Mouse (Mus musculus) embryonic facial prominence, embryonic 13.5 days (tissue): ENCODE measurements around the gene Dscaml1. TPM values are rescaled to one million over a fixed set of nuclear protein-coding genes. Genes with fewer than 3 reads are reported as not detected.

Experiments
- ATAC-seq: fragments of 200-750 bp; cut with Nextera tagmentation; 2 replicates; pipeline ENCODE4 v1.8.0; 2017; ENCODE audit warnings: low read depth; ENCODE audit not compliant: insufficient number of reproducible peaks, insufficient read depth, low FRiP score, low TSS enrichment
- H3K27ac ChIP-seq: fragments of 300-500 bp; sonication (generic); 2 replicates; pipeline ENCODE4 v1.5.1; 2015; ENCODE audit warnings: moderate library complexity, mild to moderate bottlenecking, inconsistent platforms
- H3K27me3 ChIP-seq: fragments of 300-500 bp; sonication (generic); 2 replicates; pipeline ENCODE4 v1.6.1; 2015; ENCODE audit warnings: mild to moderate bottlenecking, inconsistent platforms
- H3K36me3 ChIP-seq: fragments of 300-500 bp; sonication (generic); 2 replicates; pipeline ENCODE4 v1.6.1; 2015; ENCODE audit warnings: mild to moderate bottlenecking, inconsistent platforms
- H3K4me1 ChIP-seq: fragments of 300-500 bp; sonication (generic); 2 replicates; pipeline ENCODE4 v1.6.1; 2015; ENCODE audit warnings: inconsistent platforms
- H3K4me2 ChIP-seq: fragments of 300-500 bp; sonication (generic); 2 replicates; pipeline ENCODE4 v1.6.1; 2015; ENCODE audit warnings: moderate library complexity, mild to moderate bottlenecking, inconsistent platforms
- H3K4me3 ChIP-seq: fragments of 300-500 bp; sonication (generic); 2 replicates; pipeline ENCODE4 v1.5.1; 2015; ENCODE audit warnings: mild to moderate bottlenecking, inconsistent platforms
- H3K9ac ChIP-seq: fragments of 300-500 bp; sonication (generic); 2 replicates; pipeline ENCODE4 v1.6.1; 2015; ENCODE audit warnings: mild to moderate bottlenecking, inconsistent platforms
- H3K9me3 ChIP-seq: fragments of 300-500 bp; sonication (generic); 2 replicates; pipeline ENCODE4 v1.6.1; 2016; ENCODE audit warnings: inconsistent platforms
- WGBS: fragments of 180-500 bp; shearing (Covaris S2); methylation state at CpG from one replicate; pipeline ENCODE4 v1.1.7; 2015; ENCODE audit warnings: mixed read lengths; 5-methylcytosine and 5-hydroxymethylcytosine counted together
- polyA plus RNA-seq: library from polyadenylated mRNA; unstranded; fragments of >200 nt; fragmentation: Nextera tagmentation; extraction: Ambion mirVana; gene quantifications from 2 replicates; pipeline ENCODE4 v1.2.1, GENCODE M21; 2015

Dscaml1 gene
- polyA plus RNA-seq, 1 experiment from 2014 or later = 0.97 TPM

DNA sequence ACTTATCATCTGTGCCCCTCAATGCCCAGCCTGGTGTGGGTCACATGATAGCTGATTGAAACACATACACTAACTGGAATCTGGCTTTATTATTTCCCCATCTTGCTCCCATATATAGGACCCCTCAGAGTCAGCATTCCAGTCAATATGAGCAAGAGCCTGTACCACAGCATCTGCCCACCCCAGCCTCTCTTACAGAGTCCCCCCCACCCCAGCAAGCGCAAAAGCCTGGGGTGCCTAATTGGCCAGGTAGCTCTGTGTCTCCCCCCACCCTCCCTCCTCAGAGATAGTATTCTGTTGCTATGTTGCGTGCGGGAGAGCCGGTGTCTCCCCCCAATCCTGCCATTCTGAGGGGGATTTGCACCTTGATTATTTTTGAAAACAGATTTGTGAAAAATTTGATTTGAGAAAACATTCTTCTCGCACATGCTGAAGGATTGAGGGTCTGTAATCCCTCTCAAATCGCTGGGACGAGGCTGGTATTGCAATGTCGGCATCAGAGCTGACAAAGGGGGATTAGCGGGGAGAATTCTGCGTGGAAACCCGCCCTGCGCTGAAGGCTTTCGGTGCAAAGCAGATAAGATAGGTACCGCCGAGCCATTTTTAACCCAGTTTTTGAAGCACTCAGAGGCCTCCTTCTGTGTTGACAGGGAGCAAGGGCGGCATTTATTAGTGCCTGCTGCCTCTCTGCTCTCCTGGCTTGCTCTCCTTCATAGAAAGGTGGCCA is 153.8 kb downstream of the Dscaml1 start:
- Histone ChIP-seq H3K4me3 (no peak overlapping the region), H3K27ac (no peak overlapping the region), H3K4me2 (no peak overlapping the region), H3K36me3 (no peaks in the 10 kb centered on the region), H3K9ac (no peak overlapping the region), H3K4me1 (no peaks in the 10 kb centered on the region), H3K9me3 (no peaks in the 10 kb centered on the region), H3K27me3 (no peaks in the 10 kb centered on the region; the same call in 1 of the 2 replicates)
- no peak for ATAC-seq
- 73% methylated on average over 16 of the region's 16 CpGs for WGBS

DNA sequence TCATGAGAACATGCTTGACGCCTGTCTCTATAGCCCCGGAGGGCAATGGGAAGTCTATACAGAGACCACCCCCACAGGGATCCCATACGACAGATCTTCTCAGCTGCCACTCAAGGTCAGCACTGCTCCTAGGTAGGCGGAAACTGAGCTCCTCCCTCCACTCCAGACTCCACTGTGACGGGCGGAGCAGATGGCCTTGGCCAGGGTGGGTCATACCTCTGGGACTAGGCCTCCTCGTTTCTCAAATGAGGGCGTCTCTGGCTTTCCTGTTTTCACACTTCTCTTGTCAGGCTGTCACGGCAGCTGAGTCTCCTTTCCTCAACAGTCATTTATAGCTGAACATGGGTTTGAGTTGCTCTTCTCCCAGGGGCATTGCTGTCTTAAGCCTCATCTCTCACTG is 160.0 kb downstream of the Dscaml1 start:
- WGBS = 63% methylated on average over 9 of the region's 9 CpGs
- Histone ChIP-seq H3K27me3 (no peaks in the 10 kb centered on the region; the same call in 1 of the 2 replicates), H3K4me1 (no peaks in the 10 kb centered on the region), H3K27ac (no peak overlapping the region), H3K4me3 (no peak overlapping the region), H3K36me3 (no peaks in the 10 kb centered on the region), H3K9ac (no peak overlapping the region), H3K4me2 (no peak overlapping the region), H3K9me3 (no peaks in the 10 kb centered on the region)
- ATAC-seq = no peak

DNA sequence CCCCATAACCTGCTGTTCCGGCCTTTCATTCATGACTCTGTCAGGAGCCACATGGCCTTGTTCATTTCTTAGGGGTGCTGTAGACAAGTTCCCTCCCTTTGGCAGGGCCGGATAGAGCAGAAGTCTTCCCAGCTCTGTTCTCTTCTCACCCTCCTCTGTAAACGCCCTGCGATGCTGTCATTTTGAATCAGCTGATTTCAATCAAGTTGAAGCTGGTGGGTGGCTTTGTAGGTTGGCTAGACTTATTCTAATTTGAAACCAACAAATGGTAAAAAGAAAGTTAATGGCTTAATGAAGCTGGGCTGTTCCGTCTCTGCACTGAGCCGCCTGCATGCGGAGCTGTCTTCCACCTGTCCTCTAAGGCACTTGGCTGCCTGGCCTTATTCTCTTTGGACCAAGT is 161.3 kb downstream of the Dscaml1 start:
- WGBS = 83% methylated on average over 7 of the region's 7 CpGs
- no peak for ATAC-seq

GRCm38 (mm10) chr9:45589867-45590266 is 163.4 kb downstream of the Dscaml1 start:
- Histone ChIP-seq H3K4me2 (no peak overlapping the region), H3K36me3 (no peaks in the 10 kb centered on the region), H3K27ac (no peak overlapping the region), H3K9ac (no peak overlapping the region), H3K27me3 (no peaks in the 10 kb centered on the region), H3K4me3 (no peak overlapping the region), H3K4me1 (no peaks in the 10 kb centered on the region), H3K9me3 (no peaks in the 10 kb centered on the region)
- WGBS = 69% methylated on average over 3 of the region's 3 CpGs
- no peak for ATAC-seq

More for the DNA sequence above, 161.3 kb downstream of the Dscaml1 start:
- no peaks in the 10 kb centered on the region for H3K36me3 ChIP-seq
- H3K4me3 ChIP-seq = no peak overlapping the region
- H3K4me2 ChIP-seq = no peak overlapping the region
- no peak overlapping the region for H3K9ac ChIP-seq
- H3K27ac ChIP-seq = no peak overlapping the region
- no peaks in the 10 kb centered on the region for H3K9me3 ChIP-seq
- no peaks in the 10 kb centered on the region for H3K4me1 ChIP-seq
- no peaks in the 10 kb centered on the region for H3K27me3 ChIP-seq

GRCm38 (mm10) chr9:45591061-45591460 is 164.6 kb downstream of the Dscaml1 start:
- Histone ChIP-seq H3K36me3 (no peaks in the 10 kb centered on the region), H3K27ac (no peak overlapping the region), H3K27me3 (no peaks in the 10 kb centered on the region), H3K9ac (no peak overlapping the region), H3K9me3 (no peaks in the 10 kb centered on the region), H3K4me2 (no peak overlapping the region), H3K4me3 (no peak overlapping the region), H3K4me1 (no peaks in the 10 kb centered on the region)
- ATAC-seq = no peak
- 74% methylated on average over 2 of the region's 2 CpGs for WGBS

- no peak overlapping the region for H3K4me2 ChIP-seq
- H3K27ac ChIP-seq = no peak overlapping the region
- H3K9ac ChIP-seq = no peak overlapping the region
- H3K27me3 ChIP-seq = no peaks in the 10 kb centered on the region
- H3K4me1 ChIP-seq = no peaks in the 10 kb centered on the region
- H3K9me3 ChIP-seq = no peaks in the 10 kb centered on the region
- H3K4me3 ChIP-seq = no peak overlapping the region
- 78% methylated on average over 9 of the region's 9 CpGs for WGBS
- H3K36me3 ChIP-seq = no peaks in the 10 kb centered on the region
- no peak for ATAC-seq
These were observed 165.9 kb downstream of the Dscaml1 start for GRCm38 (mm10) chr9:45592374-45592773.

DNA sequence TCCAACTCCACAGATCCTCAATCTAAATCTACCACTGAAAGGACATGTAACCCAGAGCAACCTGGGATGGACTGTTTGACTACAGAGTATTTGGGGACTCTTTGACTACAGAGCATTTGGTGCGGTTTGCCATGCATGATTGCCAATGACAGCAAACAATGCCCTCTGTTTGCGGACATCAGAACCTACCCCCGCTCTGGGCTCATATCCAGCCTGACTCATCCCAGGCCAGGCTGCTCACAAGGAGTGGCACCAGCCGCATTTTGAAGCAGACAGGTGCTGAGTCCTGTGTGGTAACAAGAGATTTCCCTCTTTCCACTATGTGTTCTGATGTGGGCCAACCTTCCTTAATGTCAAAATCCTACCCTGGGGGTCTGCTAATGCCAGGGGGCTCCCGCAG is 171.7 kb downstream of the Dscaml1 start:
- H3K27me3 ChIP-seq = no peaks in the 10 kb centered on the region
- no peak overlapping the region for H3K27ac ChIP-seq
- 71% methylated on average over 5 of the region's 5 CpGs for WGBS
- no peaks in the 10 kb centered on the region for H3K9me3 ChIP-seq
- 0 out of 2 replicates have a peak, but pooled peaks cover 3% of the 10 kb centered on the region for H3K4me1 ChIP-seq
- no peaks in the 10 kb centered on the region for H3K36me3 ChIP-seq
- H3K4me3 ChIP-seq = no peak overlapping the region
- no peak overlapping the region for H3K9ac ChIP-seq
- ATAC-seq = no peak
- no peak overlapping the region for H3K4me2 ChIP-seq

DNA sequence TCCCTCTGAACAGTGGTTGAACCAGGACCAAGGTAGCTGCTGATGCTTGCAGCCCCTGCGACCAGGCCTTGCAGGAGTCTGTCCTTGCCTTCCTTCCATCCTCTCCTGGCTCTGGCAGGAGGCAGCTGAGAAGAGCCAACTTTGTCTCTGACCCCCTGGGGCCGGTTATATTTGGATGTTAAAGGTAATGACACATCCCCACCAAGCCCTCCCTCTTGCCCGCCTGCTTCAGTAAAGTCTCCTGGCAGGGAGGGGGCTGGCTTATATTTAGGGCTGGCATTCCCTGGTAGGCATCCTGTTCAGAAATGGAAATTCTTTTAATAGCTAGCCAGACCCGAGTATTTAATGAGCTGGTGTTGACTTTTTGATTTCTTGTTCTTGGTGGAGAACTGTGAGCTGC is 172.9 kb downstream of the Dscaml1 start:
- Histone ChIP-seq H3K9ac (no peak overlapping the region), H3K36me3 (no peaks in the 10 kb centered on the region), H3K4me3 (no peak overlapping the region), H3K4me1 (0 out of 2 replicates have a peak, but pooled peaks cover 3% of the 10 kb centered on the region), H3K4me2 (no peak overlapping the region), H3K27me3 (no peaks in the 10 kb centered on the region), H3K9me3 (no peaks in the 10 kb centered on the region), H3K27ac (no peak overlapping the region)
- no peak for ATAC-seq
- WGBS = 55% methylated on average over 4 of the region's 4 CpGs

DNA sequence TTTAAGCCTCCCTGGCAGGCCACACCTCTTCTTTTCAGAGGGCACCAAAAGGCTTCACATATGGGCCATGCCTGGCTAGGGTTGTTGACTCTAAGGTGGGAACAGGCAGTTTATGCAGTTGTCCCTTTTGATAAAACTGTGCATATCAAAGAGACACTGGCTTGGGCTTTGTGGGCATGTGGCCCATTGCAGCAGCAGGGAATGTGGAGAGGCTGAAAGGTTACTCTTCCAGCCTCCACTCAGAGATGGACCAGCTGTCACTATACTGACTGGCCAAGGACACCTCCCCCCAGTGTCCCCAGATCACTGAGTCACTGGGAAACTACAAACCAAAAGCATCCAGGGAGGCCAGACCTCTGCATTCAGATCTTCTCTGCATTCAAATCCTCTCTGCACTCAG is 180.9 kb downstream of the Dscaml1 start:
- ATAC-seq = no peak
- Histone ChIP-seq H3K27me3 (0 out of 2 replicates have a peak, but pooled peaks cover 4% of the 10 kb centered on the region), H3K4me2 (no peak overlapping the region), H3K9me3 (no peaks in the 10 kb centered on the region), H3K4me3 (no peak overlapping the region), H3K27ac (no peak overlapping the region), H3K36me3 (no peaks in the 10 kb centered on the region), H3K9ac (no peak overlapping the region), H3K4me1 (peaks cover 10% of the 10 kb centered on the region; the same call in 1 of the 2 replicates)

- Histone ChIP-seq H3K4me2 (no peak overlapping the region), H3K27me3 (0 out of 2 replicates have a peak, but pooled peaks cover 4% of the 10 kb centered on the region), H3K36me3 (no peaks in the 10 kb centered on the region), H3K27ac (no peak overlapping the region), H3K4me1 (peaks cover 10% of the 10 kb centered on the region; the same call in 1 of the 2 replicates), H3K9me3 (no peaks in the 10 kb centered on the region), H3K9ac (no peak overlapping the region), H3K4me3 (no peak overlapping the region)
- no peak for ATAC-seq
- 31% methylated on average over 13 of the region's 13 CpGs for WGBS
These were observed 181.9 kb downstream of the Dscaml1 start for GRCm38 (mm10) chr9:45608097-45609031.

GRCm38 (mm10) chr9:45610336-45611060 is 184.1 kb downstream of the Dscaml1 start:
- H3K4me2 ChIP-seq = no peak overlapping the region
- ATAC-seq = no peak
- no peaks in the 10 kb centered on the region for H3K36me3 ChIP-seq
- peaks cover 10% of the 10 kb centered on the region; the same call in 1 of the 2 replicates for H3K4me1 ChIP-seq
- no peak overlapping the region for H3K4me3 ChIP-seq
- H3K27me3 ChIP-seq = 0 out of 2 replicates have a peak, but pooled peaks cover 4% of the 10 kb centered on the region
- H3K9me3 ChIP-seq = no peaks in the 10 kb centered on the region
- no peak overlapping the region for H3K9ac ChIP-seq
- 63% methylated on average over 11 of the region's 11 CpGs for WGBS
- H3K27ac ChIP-seq = no peak overlapping the region
